8 mouse cellular contexts compared by ENCODE assay signal in the genomic region with DNA sequence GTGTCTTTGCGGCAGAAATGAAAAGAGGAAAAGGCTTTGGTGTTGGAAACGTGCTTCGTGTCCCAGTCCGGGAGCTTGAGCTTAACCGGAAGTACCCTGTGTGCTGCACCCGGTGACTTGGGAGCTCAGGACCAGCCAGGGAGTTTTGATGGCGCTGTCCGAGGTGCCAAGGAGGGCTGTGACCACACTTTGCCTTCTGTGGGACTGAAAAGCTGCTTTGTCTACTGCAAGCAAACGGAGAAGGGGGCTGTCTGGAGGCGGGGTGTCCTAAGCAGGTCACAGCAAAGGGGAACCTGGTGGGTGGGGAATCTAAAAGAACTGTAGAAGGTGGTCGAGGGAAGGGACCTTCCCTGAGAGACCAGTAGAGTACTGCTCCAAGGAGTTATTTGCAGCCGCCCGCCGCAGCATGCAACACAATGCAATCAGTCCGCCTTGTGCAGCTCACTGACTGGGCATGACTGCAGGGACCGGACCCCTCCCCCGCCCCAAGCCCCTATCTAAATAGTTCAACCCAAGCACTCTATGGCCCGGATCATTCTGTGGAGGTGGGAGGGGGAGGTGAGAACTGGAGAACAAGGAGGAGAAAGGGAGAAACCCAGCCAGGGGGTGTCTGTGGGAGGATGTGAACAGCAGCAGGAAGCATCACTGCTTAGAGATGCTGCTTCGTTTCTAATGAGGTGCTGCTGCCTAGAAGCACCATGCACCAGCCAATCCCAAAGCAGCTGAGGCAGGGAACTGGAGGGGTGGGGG.
DNase-seq lines count a peak whose midpoint lies in the region; ATAC-seq and TF ChIP-seq lines count a peak whose summit lies in the region.

No protein-coding gene starts in this region.

- peak overlapping the region; percentile 81 for H3K4me3 ChIP-seq in cortical plate, adult 2 months (ENCODE audit: insufficient read depth, low read length)
- H3K4me3 ChIP-seq in hindbrain, embryonic 14.5 days (replicated peaks; ENCODE audit: low read length) = peak overlapping the region; percentile 42
- peak overlapping the region; percentile 60 for H3K4me3 ChIP-seq in midbrain, postnatal 0 days (ENCODE audit: low read depth, low read length)

- no peak for DNase-seq in frontal cortex, postnatal 25 days (ENCODE audit: low spot score in 2 of 2)
- peak; percentile 52 for DNase-seq in hindbrain, embryonic 14.5 days (ENCODE audit: low spot score)
- peak; percentile 42 for DNase-seq in midbrain, postnatal 0 days (ENCODE audit: low spot score)
- DNase-seq in gastrocnemius, postnatal 4 days (ENCODE audit: low spot score in 2 of 2) = no peak
- no peak for DNase-seq in gastrocnemius, postnatal 10 days

- H3K4me2 ChIP-seq in hindbrain, embryonic 14.5 days (replicated peaks) = peak overlapping the region; percentile 86
- H3K4me2 ChIP-seq in midbrain, postnatal 0 days (ENCODE audit: low read depth, low read length, poor library complexity, severe bottlenecking) = peak overlapping the region; percentile 84

- TF ChIP-seq POLR2A in cortical plate, adult 2 months (IDR thresholded peaks at IDR 0.05; ENCODE audit: extremely low read depth, insufficient read depth, low read length) = peak; percentile 50

- H3K27ac ChIP-seq in cortical plate, adult 2 months (ENCODE audit: insufficient read depth, low read length) = no peak overlapping the region
- peak overlapping the region; percentile 70 for H3K27ac ChIP-seq in hindbrain, embryonic 14.5 days
- peak overlapping the region; percentile 69 for H3K27ac ChIP-seq in midbrain, postnatal 0 days (ENCODE audit: low read depth, low read length)

- H3K9me3 ChIP-seq in hindbrain, embryonic 14.5 days (ENCODE audit: control insufficient read depth, low read length) = no peaks in the 10 kb centered on the region
- H3K9me3 ChIP-seq in midbrain, postnatal 0 days (ENCODE audit: low read length) = no peaks in the 10 kb centered on the region

- no peaks in the 10 kb centered on the region for H3K36me3 ChIP-seq in hindbrain, embryonic 14.5 days (replicated peaks; ENCODE audit: control insufficient read depth, insufficient read depth)
- H3K36me3 ChIP-seq in midbrain, postnatal 0 days (ENCODE audit: insufficient read depth, low read length) = no peaks in the 10 kb centered on the region; the same call in 1 of the 2 replicates

- peaks cover 17% of the 10 kb centered on the region for H3K27me3 ChIP-seq in hindbrain, embryonic 14.5 days (ENCODE audit: control insufficient read depth, insufficient read depth, low read length)
- no peaks in the 10 kb centered on the region for H3K27me3 ChIP-seq in midbrain, postnatal 0 days (ENCODE audit: insufficient read depth, low read length)

- ATAC-seq in frontal cortex, adult (ENCODE audit: low TSS enrichment) = peak; percentile 36
- peak; percentile 61 for ATAC-seq in hindbrain, embryonic 14.5 days (ENCODE audit: low FRiP score)
- peak; percentile 36; the same call in 1 of the 2 replicates for ATAC-seq in midbrain, postnatal 0 days (ENCODE audit: low FRiP score)
- no peak for ATAC-seq in megakaryocyte, adult 5-6 weeks (ENCODE audit: poor library complexity, severe bottlenecking)

- peak overlapping the region; percentile 71 for H3K9ac ChIP-seq in hindbrain, embryonic 14.5 days
- H3K9ac ChIP-seq in midbrain, postnatal 0 days (replicated peaks; ENCODE audit: low read length, poor library complexity, severe bottlenecking) = peak overlapping the region; percentile 64

- no peak for TF ChIP-seq CTCF in cortical plate, adult 2 months (IDR thresholded peaks at IDR 0.05; ENCODE audit: extremely low read depth, insufficient read depth, low read length)
- TF ChIP-seq CTCF in midbrain, postnatal 0 days (IDR thresholded peaks at IDR 0.05) = no peak

- 2% methylated on average over 19 of the region's 19 CpGs for WGBS in hindbrain, embryonic 14.5 days
- WGBS in midbrain, postnatal 0 days = 2% methylated on average over 19 of the region's 19 CpGs

- H3K4me1 ChIP-seq in cortical plate, adult 2 months (ENCODE audit: control insufficient read depth, insufficient read depth, low read length) = peaks cover 10% of the 10 kb centered on the region; the same call in 1 of the 2 replicates
- peaks cover 22% of the 10 kb centered on the region; the same call in 1 of the 2 replicates for H3K4me1 ChIP-seq in hindbrain, embryonic 14.5 days (replicated peaks; ENCODE audit: control insufficient read depth, insufficient read depth, low read length)
- H3K4me1 ChIP-seq in midbrain, postnatal 0 days (ENCODE audit: insufficient read depth, low read length) = peaks cover 11% of the 10 kb centered on the region; the same call in 1 of the 2 replicates

Comparison
In these comparisons a context has a peak if more than half of its experiments do, and no peak if none do; other contexts are left out.
1. DNase-seq: peak in hindbrain, embryonic 14.5 days (single experiment) and midbrain, postnatal 0 days (single experiment); none in frontal cortex, postnatal 25 days (0 of 2), gastrocnemius, postnatal 4 days (0 of 2) and gastrocnemius, postnatal 10 days (single experiment).
2. Peak in every context shown above with its lines, with median percentiles within 50 percentile points of each other: H3K4me3 ChIP-seq.